13 mouse cellular contexts compared by ENCODE assay signal in genomic region chr12:107335106-107335505, GRCm38 (mm10).
A peak's percentile ranks its signal among the peaks of the same experiment; 100 is the strongest.
DNase-seq lines count a peak whose midpoint lies in the region; ATAC-seq and TF ChIP-seq lines count a peak whose summit lies in the region.
"Had no signal": no experiment of that assay in that cellular context is flagged by ENCODE, and none has a peak within 500 bp of the region (broad histone marks: within the 10 kb centered on the region; RNA-seq: fewer than 3 reads in every experiment).

No protein-coding gene starts in this region.

- peaks cover 12% of the 10 kb centered on the region for H3K4me1 ChIP-seq in embryonic facial prominence, embryonic 13.5 days
- H3K4me1 ChIP-seq: heart, embryonic 10.5 days; limb, embryonic 12.5 days; midbrain, embryonic 12.5 days had no signal

- H3K27ac ChIP-seq in left cerebral cortex, adult 2 months = no peak overlapping the region
- peak overlapping the region; percentile 49 for H3K27ac ChIP-seq in embryonic facial prominence, embryonic 13.5 days
- H3K27ac ChIP-seq: heart, embryonic 10.5 days; limb, embryonic 12.5 days; midbrain, embryonic 12.5 days had no signal

- peak; percentile 43; the same call in 1 of the 2 replicates for ATAC-seq in embryonic facial prominence, embryonic 13.5 days (ENCODE audit: insufficient number of reproducible peaks, insufficient read depth, low FRiP score, low TSS enrichment, low read depth)

- H3K4me2 ChIP-seq in embryonic facial prominence, embryonic 13.5 days = no peak overlapping the region
- H3K4me2 ChIP-seq: limb, embryonic 12.5 days; midbrain, embryonic 12.5 days had no signal

- H3K9ac ChIP-seq in embryonic facial prominence, embryonic 13.5 days = no peak overlapping the region; the same call in 1 of the 2 replicates
- H3K9ac ChIP-seq: limb, embryonic 12.5 days; midbrain, embryonic 12.5 days had no signal

- WGBS in embryonic facial prominence, embryonic 13.5 days = 42% methylated on average over 12 of the region's 12 CpGs

- no peak for TF ChIP-seq CTCF in left cerebral cortex, adult 2 months (IDR thresholded peaks at IDR 0.05)

- peak; percentile 5 to 8 for DNase-seq in cerebellum, postnatal 36 days
- DNase-seq in cerebellum, adult 18-20 months = no peak
- DNase-seq in left cerebral cortex, postnatal 10 days (ENCODE audit: extremely low spot score in 1 of 2, low spot score in 2 of 2) = peak; percentile 4 to 64
- no peak for DNase-seq in left cerebral cortex, adult 2 months (ENCODE audit: extremely low spot score in 1 of 2, low spot score in 2 of 2)
- DNase-seq in left cerebral cortex, postnatal 14 days (ENCODE audit: low spot score in 2 of 2) = peak; percentile 32 to 38
- DNase-seq in thymus, postnatal 0 days (ENCODE audit: low spot score) = no peak
- no peak for DNase-seq in urinary bladder, postnatal 25 days (ENCODE audit: low spot score)
- DNase-seq: adrenal gland, adult 8-10 months; cerebellum, adult 9-11 months had no signal

- H3K27me3 ChIP-seq in embryonic facial prominence, embryonic 13.5 days = peaks cover 3% of the 10 kb centered on the region; the same call in 1 of the 2 replicates
- H3K27me3 ChIP-seq: midbrain, embryonic 12.5 days had no signal

- intact Hi-C loops in left cerebral cortex, postnatal 10 days (cut with DNase I) = no loop called here
- intact Hi-C loops in left cerebral cortex, adult 2 months (cut with DNase I) = no loop called here
- intact Hi-C loops in left cerebral cortex, postnatal 14 days (cut with DNase I) = no loop called here

- no peak overlapping the region for H3K4me3 ChIP-seq in left cerebral cortex, adult 2 months
- no peak overlapping the region for H3K4me3 ChIP-seq in embryonic facial prominence, embryonic 13.5 days
- H3K4me3 ChIP-seq: heart, embryonic 10.5 days; limb, embryonic 12.5 days; midbrain, embryonic 12.5 days had no signal

- no peaks in the 10 kb centered on the region for H3K36me3 ChIP-seq in embryonic facial prominence, embryonic 13.5 days
- H3K36me3 ChIP-seq: heart, embryonic 10.5 days; limb, embryonic 12.5 days; midbrain, embryonic 12.5 days had no signal

- H3K9me3 ChIP-seq in embryonic facial prominence, embryonic 13.5 days = no peaks in the 10 kb centered on the region
- H3K9me3 ChIP-seq: heart, embryonic 10.5 days; limb, embryonic 12.5 days; midbrain, embryonic 12.5 days had no signal

Comparison
In these comparisons a context has a peak if more than half of its experiments do, and no peak if none do; other contexts are left out.
1. DNase-seq: peak in cerebellum, postnatal 36 days (2 of 2), left cerebral cortex, postnatal 10 days (2 of 2) and left cerebral cortex, postnatal 14 days (2 of 2); none in cerebellum, adult 18-20 months (0 of 2), left cerebral cortex, adult 2 months (0 of 2), thymus, postnatal 0 days (single experiment) and urinary bladder, postnatal 25 days (single experiment).